Mouse (Mus musculus): Measurements from ENCODE around the gene Anks1. TPM values are rescaled to one million over a fixed set of nuclear protein-coding genes. Genes with fewer than 3 reads are reported as not detected.

The Anks1 gene
- polyA plus RNA-seq, 1 experiment from 2014 or later, result 69.0 TPM

GRCm38 (mm10) chr17:28026111-28026872 is 117.2 kb downstream of the Anks1 start:
- 74% methylated on average over 14 of the region's 14 CpGs for WGBS
- no peaks in the 10 kb centered on the region for H3K9me3 ChIP-seq (ENCODE audit: control insufficient read depth, low read length)
- H3K36me3 ChIP-seq (replicated peaks; ENCODE audit: control insufficient read depth, insufficient read depth), result no peaks in the 10 kb centered on the region
- peak overlapping the region; percentile 60 for H3K27ac ChIP-seq
- peak; percentile 66 for DNase-seq (ENCODE audit: low spot score)
- 0 out of 2 replicates have a peak, but pooled peaks have one; percentile 38 for ATAC-seq (ENCODE audit: low FRiP score)
- no peak overlapping the region for H3K4me3 ChIP-seq (replicated peaks; ENCODE audit: low read length)
- peaks cover 25% of the 10 kb centered on the region for H3K4me1 ChIP-seq (replicated peaks; ENCODE audit: control insufficient read depth, insufficient read depth, low read length)
- H3K27me3 ChIP-seq (ENCODE audit: control insufficient read depth, insufficient read depth, low read length), result no peaks in the 10 kb centered on the region
- H3K4me2 ChIP-seq (replicated peaks), result no peak overlapping the region
- no peak overlapping the region for H3K9ac ChIP-seq

- Histone ChIP-seq H3K27ac (no peak overlapping the region), H3K27me3 (ENCODE audit: control insufficient read depth, insufficient read depth, low read length) (no peaks in the 10 kb centered on the region), H3K36me3 (replicated peaks; ENCODE audit: control insufficient read depth, insufficient read depth) (no peaks in the 10 kb centered on the region), H3K4me1 (replicated peaks; ENCODE audit: control insufficient read depth, insufficient read depth, low read length) (peaks cover 31% of the 10 kb centered on the region), H3K4me2 (replicated peaks) (no peak overlapping the region), H3K9me3 (ENCODE audit: control insufficient read depth, low read length) (no peaks in the 10 kb centered on the region), H3K4me3 (replicated peaks; ENCODE audit: low read length) (no peak overlapping the region), H3K9ac (no peak overlapping the region)
- DNase-seq (ENCODE audit: low spot score) (no peak), ATAC-seq (ENCODE audit: low FRiP score) (no peak)
- 90% methylated on average over 6 of the region's 6 CpGs for WGBS
These were observed 118.1 kb downstream of the Anks1 start for GRCm38 (mm10) chr17:28027197-28027596.

GRCm38 (mm10) chr17:28028236-28028635 is 119.1 kb downstream of the Anks1 start:
- Histone ChIP-seq H3K4me3 (replicated peaks; ENCODE audit: low read length) (no peak overlapping the region), H3K27me3 (ENCODE audit: control insufficient read depth, insufficient read depth, low read length) (no peaks in the 10 kb centered on the region), H3K4me2 (replicated peaks) (no peak overlapping the region), H3K36me3 (replicated peaks; ENCODE audit: control insufficient read depth, insufficient read depth) (no peaks in the 10 kb centered on the region), H3K27ac (no peak overlapping the region), H3K9me3 (ENCODE audit: control insufficient read depth, low read length) (no peaks in the 10 kb centered on the region), H3K4me1 (replicated peaks; ENCODE audit: control insufficient read depth, insufficient read depth, low read length) (peaks cover 39% of the 10 kb centered on the region), H3K9ac (no peak overlapping the region)
- 66% methylated on average over 10 of the region's 10 CpGs for WGBS
- no peak for DNase-seq (ENCODE audit: low spot score)
- ATAC-seq (ENCODE audit: low FRiP score), result no peak

- no peak overlapping the region for H3K27ac ChIP-seq
- H3K9ac ChIP-seq, result no peak overlapping the region
- no peak overlapping the region for H3K4me3 ChIP-seq (replicated peaks; ENCODE audit: low read length)
- WGBS, result 66% methylated on average over 2 of the region's 2 CpGs
- no peaks in the 10 kb centered on the region for H3K9me3 ChIP-seq (ENCODE audit: control insufficient read depth, low read length)
- peaks cover 40% of the 10 kb centered on the region for H3K4me1 ChIP-seq (replicated peaks; ENCODE audit: control insufficient read depth, insufficient read depth, low read length)
- DNase-seq (ENCODE audit: low spot score) (no peak), ATAC-seq (ENCODE audit: low FRiP score) (no peak)
- no peaks in the 10 kb centered on the region for H3K27me3 ChIP-seq (ENCODE audit: control insufficient read depth, insufficient read depth, low read length)
- H3K4me2 ChIP-seq (replicated peaks), result no peak overlapping the region
- no peaks in the 10 kb centered on the region for H3K36me3 ChIP-seq (replicated peaks; ENCODE audit: control insufficient read depth, insufficient read depth)
These were observed 120.2 kb downstream of the Anks1 start for GRCm38 (mm10) chr17:28029308-28029707.

GRCm38 (mm10) chr17:28030446-28030845 is 121.3 kb downstream of the Anks1 start:
- ATAC-seq (ENCODE audit: low FRiP score) (no peak), DNase-seq (ENCODE audit: low spot score) (no peak)
- H3K9ac ChIP-seq, result no peak overlapping the region
- no peaks in the 10 kb centered on the region for H3K36me3 ChIP-seq (replicated peaks; ENCODE audit: control insufficient read depth, insufficient read depth)
- H3K27me3 ChIP-seq (ENCODE audit: control insufficient read depth, insufficient read depth, low read length), result no peaks in the 10 kb centered on the region
- H3K4me2 ChIP-seq (replicated peaks), result no peak overlapping the region
- H3K4me1 ChIP-seq (replicated peaks; ENCODE audit: control insufficient read depth, insufficient read depth, low read length), result peaks cover 38% of the 10 kb centered on the region
- H3K9me3 ChIP-seq (ENCODE audit: control insufficient read depth, low read length), result no peaks in the 10 kb centered on the region
- WGBS, result 83% methylated on average over 10 of the region's 10 CpGs
- no peak overlapping the region for H3K4me3 ChIP-seq (replicated peaks; ENCODE audit: low read length)
- no peak overlapping the region for H3K27ac ChIP-seq

- H3K27ac ChIP-seq, result no peak overlapping the region
These were observed 122.3 kb downstream of the Anks1 start for GRCm38 (mm10) chr17:28031281-28031941.

GRCm38 (mm10) chr17:28032219-28032618 is 123.1 kb downstream of the Anks1 start:
- no peak overlapping the region for H3K9ac ChIP-seq
- no peaks in the 10 kb centered on the region for H3K9me3 ChIP-seq (ENCODE audit: control insufficient read depth, low read length)
- 40% methylated on average over 10 of the region's 10 CpGs for WGBS
- no peaks in the 10 kb centered on the region for H3K27me3 ChIP-seq (ENCODE audit: control insufficient read depth, insufficient read depth, low read length)
- no peak for DNase-seq (ENCODE audit: low spot score)
- H3K4me3 ChIP-seq (replicated peaks; ENCODE audit: low read length), result no peak overlapping the region
- peaks cover 29% of the 10 kb centered on the region for H3K4me1 ChIP-seq (replicated peaks; ENCODE audit: control insufficient read depth, insufficient read depth, low read length)
- no peak overlapping the region for H3K4me2 ChIP-seq (replicated peaks)
- H3K36me3 ChIP-seq (replicated peaks; ENCODE audit: control insufficient read depth, insufficient read depth), result no peaks in the 10 kb centered on the region
- peak overlapping the region; percentile 71; the same call in 1 of the 2 replicates for H3K27ac ChIP-seq
- no peak for ATAC-seq (ENCODE audit: low FRiP score)

More at GRCm38 (mm10) chr17:28031281-28031941, 122.3 kb downstream of the Anks1 start:
- no peak overlapping the region for H3K4me2 ChIP-seq (replicated peaks)
- no peaks in the 10 kb centered on the region for H3K36me3 ChIP-seq (replicated peaks; ENCODE audit: control insufficient read depth, insufficient read depth)
- no peaks in the 10 kb centered on the region for H3K9me3 ChIP-seq (ENCODE audit: control insufficient read depth, low read length)
- ATAC-seq (ENCODE audit: low FRiP score), result no peak
- peaks cover 29% of the 10 kb centered on the region for H3K4me1 ChIP-seq (replicated peaks; ENCODE audit: control insufficient read depth, insufficient read depth, low read length)
- DNase-seq (ENCODE audit: low spot score), result no peak
- WGBS, result 63% methylated on average over 9 of the region's 9 CpGs
- H3K4me3 ChIP-seq (replicated peaks; ENCODE audit: low read length), result no peak overlapping the region
- no peaks in the 10 kb centered on the region for H3K27me3 ChIP-seq (ENCODE audit: control insufficient read depth, insufficient read depth, low read length)
- H3K9ac ChIP-seq, result no peak overlapping the region

GRCm38 (mm10) chr17:28033046-28033580 is 124.0 kb downstream of the Anks1 start:
- Histone ChIP-seq H3K4me1 (replicated peaks; ENCODE audit: control insufficient read depth, insufficient read depth, low read length) (peaks cover 35% of the 10 kb centered on the region), H3K4me2 (replicated peaks) (no peak overlapping the region), H3K36me3 (replicated peaks; ENCODE audit: control insufficient read depth, insufficient read depth) (no peaks in the 10 kb centered on the region), H3K9me3 (ENCODE audit: control insufficient read depth, low read length) (no peaks in the 10 kb centered on the region), H3K27ac (peak overlapping the region; percentile 71), H3K9ac (peak overlapping the region; percentile 31; the same call in 1 of the 2 replicates), H3K4me3 (replicated peaks; ENCODE audit: low read length) (no peak overlapping the region), H3K27me3 (ENCODE audit: control insufficient read depth, insufficient read depth, low read length) (no peaks in the 10 kb centered on the region)
- no peak for ATAC-seq (ENCODE audit: low FRiP score)
- WGBS, result 17% methylated on average over 3 of the region's 3 CpGs
- DNase-seq (ENCODE audit: low spot score), result no peak

- Histone ChIP-seq H3K9ac (no peak overlapping the region), H3K4me3 (replicated peaks; ENCODE audit: low read length) (no peak overlapping the region), H3K27ac (no peak overlapping the region), H3K36me3 (replicated peaks; ENCODE audit: control insufficient read depth, insufficient read depth) (peaks cover 7% of the 10 kb centered on the region; the same call in 1 of the 2 replicates), H3K27me3 (ENCODE audit: control insufficient read depth, insufficient read depth, low read length) (no peaks in the 10 kb centered on the region), H3K4me2 (replicated peaks) (no peak overlapping the region), H3K4me1 (replicated peaks; ENCODE audit: control insufficient read depth, insufficient read depth, low read length) (peaks cover 38% of the 10 kb centered on the region), H3K9me3 (ENCODE audit: control insufficient read depth, low read length) (no peaks in the 10 kb centered on the region)
- ATAC-seq (ENCODE audit: low FRiP score), result no peak
- no peak for DNase-seq (ENCODE audit: low spot score)
- 83% methylated on average over 8 of the region's 8 CpGs for WGBS
These were observed 125.9 kb downstream of the Anks1 start for GRCm38 (mm10) chr17:28034986-28035385.

Measured in hindbrain, embryonic 14.5 days (tissue).